Mouse (Mus musculus) MEL (cell line): ENCODE results near the gene Serinc2. TPM values are rescaled to one million over a fixed set of nuclear protein-coding genes. Genes with fewer than 3 reads are reported as not detected.

Experiments
- DNase-seq: peaks from one replicate; pipeline ENCODE4 v3.0.0; 2011; ENCODE audit warnings: low read depth, low spot score
- H3K27ac ChIP-seq: 2 replicates; pipeline ENCODE4 v1.5.1; 2012; ENCODE audit warnings: low read depth, mild to moderate bottlenecking, control low read depth, low read length, moderate library complexity; ENCODE audit not compliant: control insufficient read depth
- H3K27me3 ChIP-seq, 2 experiments: fragments of 150-350 bp in 1 of 2; sonication (generic) in 1 of 2; 2 replicates each; pipeline ENCODE4 v1.6.1; 2012; ENCODE audit warnings: low read length in 2 of 2, mild to moderate bottlenecking in 2 of 2, improper control_type of control experiment in 1 of 2, moderate library complexity in 1 of 2; ENCODE audit not compliant: insufficient read depth in 2 of 2, control insufficient read depth in 1 of 2
- H3K36me3 ChIP-seq, 2 experiments: 2 replicates each; pipeline ENCODE4 v1.6.1; 2012 to 2014; ENCODE audit warnings: low read length in 2 of 2, improper control_type of control experiment in 1 of 2, inconsistent platforms in 1 of 2, mild to moderate bottlenecking in 1 of 2; ENCODE audit not compliant: insufficient read depth in 2 of 2, control insufficient read depth in 1 of 2
- H3K4me1 ChIP-seq, 2 experiments: fragments of 150-350 bp in 1 of 2; sonication (generic) in 1 of 2; 2 replicates each; pipeline ENCODE4 v1.6.1; 2012; ENCODE audit warnings: low read length in 2 of 2, improper control_type of control experiment in 1 of 2, mild to moderate bottlenecking in 1 of 2; ENCODE audit not compliant: insufficient read depth in 2 of 2, control insufficient read depth in 1 of 2
- H3K4me3 ChIP-seq, 2 experiments: fragments of 150-350 bp in 1 of 2; sonication (generic) in 1 of 2; 2 replicates each; pipeline ENCODE4 v1.5.1; 2012; ENCODE audit warnings: low read depth in 2 of 2, low read length in 2 of 2, mild to moderate bottlenecking in 2 of 2, moderate library complexity in 2 of 2, control low read depth in 1 of 2, improper control_type of control experiment in 1 of 2; ENCODE audit not compliant: control insufficient read depth in 1 of 2, insufficient read depth in 1 of 2
- H3K79me2 ChIP-seq: 2 replicates; pipeline ENCODE4 v1.6.1; 2012; ENCODE audit warnings: mild to moderate bottlenecking, low read length, moderate library complexity; ENCODE audit not compliant: control insufficient read depth, poor library complexity, insufficient read depth
- H3K9ac ChIP-seq: 2 replicates; pipeline ENCODE4 v1.6.1; 2012; ENCODE audit warnings: low read depth, mild to moderate bottlenecking, control low read depth, low read length, moderate library complexity; ENCODE audit not compliant: control insufficient read depth, poor library complexity, severe bottlenecking
- H3K9me3 ChIP-seq: fragments of 150-350 bp; sonication (generic); replicated peaks from 2 replicates; pipeline ENCODE4 v1.6.1; 2012; ENCODE audit warnings: mild to moderate bottlenecking, low read length, improper control_type of control experiment, moderate library complexity; ENCODE audit not compliant: insufficient read depth
- BHLHE40 ChIP-seq: IDR thresholded peaks from 2 replicates; pipeline ENCODE4 v1.6.1; 2012; ENCODE audit warnings: low read depth, mild to moderate bottlenecking, inconsistent platforms, low read length, improper control_type of control experiment, borderline replicate concordance
- CHD2 ChIP-seq: IDR thresholded peaks from 2 replicates; pipeline ENCODE4 v1.6.1; 2011; ENCODE audit warnings: low read length, improper control_type of control experiment
- CTCF ChIP-seq, 3 experiments: IDR thresholded peaks in 2 of 3; conservative IDR thresholded peaks in 1 of 3; 2 replicates each; pipeline ENCODE4 v1.5.1; 2011 to 2012; ENCODE audit warnings: low read length in 3 of 3, low read depth in 2 of 3, mild to moderate bottlenecking in 2 of 3, improper control_type of control experiment in 1 of 3, inconsistent platforms in 1 of 3, mixed read lengths in 1 of 3, moderate library complexity in 1 of 3; ENCODE audit not compliant: control insufficient read depth in 1 of 3, insufficient read depth in 1 of 3, poor library complexity in 1 of 3, severe bottlenecking in 1 of 3
- ELF1 ChIP-seq: IDR thresholded peaks from 2 replicates; pipeline ENCODE4 v1.6.1; 2014; ENCODE audit warnings: low read depth, mild to moderate bottlenecking, inconsistent platforms, low read length, improper control_type of control experiment, moderate library complexity
- EP300 ChIP-seq, 2 experiments: IDR thresholded peaks; 2 replicates each; pipeline ENCODE4 v1.6.1; 2011; ENCODE audit warnings: improper control_type of control experiment in 2 of 2, low read length in 2 of 2, low read depth in 1 of 2, mild to moderate bottlenecking in 1 of 2
- ETS1 ChIP-seq: IDR thresholded peaks from 2 replicates; pipeline ENCODE4 v1.6.1; 2012; ENCODE audit warnings: low read depth, mild to moderate bottlenecking, inconsistent platforms, low read length, improper control_type of control experiment, moderate library complexity
- GABPA ChIP-seq: IDR thresholded peaks from 2 replicates; pipeline ENCODE4 v1.6.1; 2012; ENCODE audit warnings: low read depth, mild to moderate bottlenecking, inconsistent platforms, low read length, improper control_type of control experiment, moderate library complexity
- HCFC1 ChIP-seq: IDR thresholded peaks from 2 replicates; pipeline ENCODE4 v1.6.1; 2012; ENCODE audit warnings: low read depth, mild to moderate bottlenecking, inconsistent platforms, low read length, improper control_type of control experiment, moderate library complexity
- KAT2A ChIP-seq: conservative IDR thresholded peaks from 2 replicates; pipeline ENCODE4 v1.6.1; 2012; ENCODE audit warnings: low read depth, low read length, improper control_type of control experiment, inconsistent platforms
- MAFK ChIP-seq: IDR thresholded peaks from 2 replicates; pipeline ENCODE4 v1.6.1; 2011; ENCODE audit warnings: low read depth, mild to moderate bottlenecking, low read length, improper control_type of control experiment, borderline replicate concordance
- MAX ChIP-seq: IDR thresholded peaks from 2 replicates; pipeline ENCODE4 v1.6.1; 2011; ENCODE audit warnings: low read length, improper control_type of control experiment
- MAZ ChIP-seq: IDR thresholded peaks from 2 replicates; pipeline ENCODE4 v1.6.1; 2012; ENCODE audit warnings: low read depth, mild to moderate bottlenecking, inconsistent platforms, low read length, improper control_type of control experiment
- MEF2A ChIP-seq: IDR thresholded peaks from 2 replicates; pipeline ENCODE4 v1.6.1; 2014; ENCODE audit warnings: low read depth, mild to moderate bottlenecking, inconsistent platforms, low read length, improper control_type of control experiment; ENCODE audit not compliant: poor library complexity, insufficient replicate concordance, severe bottlenecking; ENCODE audit errors: extremely low read depth
- MYB ChIP-seq: IDR thresholded peaks from 2 replicates; pipeline ENCODE4 v1.6.1; 2011; ENCODE audit warnings: mild to moderate bottlenecking, low read depth, low read length, improper control_type of control experiment
- NRF1 ChIP-seq: IDR thresholded peaks from 2 replicates; pipeline ENCODE4 v1.6.1; 2014; ENCODE audit warnings: low read depth, mild to moderate bottlenecking, inconsistent platforms, low read length, improper control_type of control experiment, moderate library complexity; ENCODE audit not compliant: poor library complexity, insufficient read depth, severe bottlenecking
- POLR2A ChIP-seq, 2 experiments: IDR thresholded peaks; 2 replicates each; pipeline ENCODE4 v1.6.1; 2011 to 2012; ENCODE audit warnings: low read length in 2 of 2, mild to moderate bottlenecking in 2 of 2, control low read depth in 1 of 2, improper control_type of control experiment in 1 of 2, low read depth in 1 of 2, moderate library complexity in 1 of 2; ENCODE audit not compliant: control insufficient read depth in 1 of 2, insufficient read depth in 1 of 2, poor library complexity in 1 of 2
- POLR2AphosphoS5 ChIP-seq: IDR thresholded peaks from 2 replicates; pipeline ENCODE4 v1.6.1; 2012; ENCODE audit warnings: low read depth, borderline replicate concordance, mild to moderate bottlenecking, inconsistent platforms, low read length, moderate library complexity, mixed read lengths
- SIN3A ChIP-seq: IDR thresholded peaks from 2 replicates; pipeline ENCODE4 v1.6.1; 2012; ENCODE audit warnings: low read length, improper control_type of control experiment, inconsistent platforms
- TAL1 ChIP-seq: IDR thresholded peaks from 2 replicates; pipeline ENCODE4 v1.6.1; 2012; ENCODE audit warnings: mild to moderate bottlenecking, inconsistent platforms, low read length, moderate library complexity, mixed read lengths
- UBTF ChIP-seq: IDR thresholded peaks from 2 replicates; pipeline ENCODE4 v1.6.1; 2012; ENCODE audit warnings: low read depth, mild to moderate bottlenecking, inconsistent platforms, low read length, improper control_type of control experiment, moderate library complexity, borderline replicate concordance; ENCODE audit not compliant: insufficient read depth
- ZC3H11A ChIP-seq: IDR thresholded peaks from 2 replicates; pipeline ENCODE4 v1.6.1; 2012; ENCODE audit warnings: low read depth, mild to moderate bottlenecking, inconsistent platforms, low read length, improper control_type of control experiment
- ZKSCAN1 ChIP-seq: IDR thresholded peaks from 2 replicates; pipeline ENCODE4 v1.6.1; 2012; ENCODE audit warnings: low read depth, mild to moderate bottlenecking, inconsistent platforms, low read length, improper control_type of control experiment, moderate library complexity
- polyA plus RNA-seq, 2 experiments: library from polyadenylated mRNA; stranded (reverse) in 1 of 2; unstranded in 1 of 2; fragments of >175 nt in 1 of 2; fragments of >200 nt in 1 of 2; gene quantifications; 2 replicates each; pipeline versions ENCODE4 v1.2.1 to v1.2.4; 2012; ENCODE audit warnings: low replicate concordance in 2 of 2, low read depth in 1 of 2; ENCODE audit not compliant: insufficient read length in 2 of 2, insufficient read depth in 1 of 2, missing spikeins in 1 of 2
- total RNA-seq: library from RNA; depleted of rRNA; stranded (reverse); fragments of 300-350 nt; gene quantifications from 2 replicates; pipeline ENCODE4 v1.2.3, GENCODE M21; 2012

Serinc2 gene
- total and polyA plus RNA-seq, 3 experiments = 0.21 TPM; not detected in 2

DNA sequence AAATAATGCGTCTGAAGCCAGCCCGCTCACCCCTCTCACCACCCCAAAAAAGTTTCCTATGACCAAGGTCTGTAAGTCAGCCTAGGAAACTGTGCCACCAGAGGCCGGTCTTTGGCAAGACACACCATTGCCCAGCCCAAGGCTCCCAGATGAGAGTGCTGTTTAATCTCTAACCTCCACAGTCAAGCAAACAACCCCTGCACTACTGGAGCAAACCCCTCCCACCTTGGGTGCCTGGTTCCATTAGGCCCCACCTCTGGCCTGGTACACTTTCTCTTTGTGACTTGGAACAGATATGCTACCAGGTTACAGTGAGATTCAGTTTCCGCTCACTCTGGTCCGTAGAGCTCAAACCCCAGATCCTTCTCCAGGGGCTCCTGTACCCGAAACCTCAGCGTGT is 11.9 kb downstream of the Serinc2 start:
- no peak overlapping the region for H3K4me3 ChIP-seq
- TF ChIP-seq HCFC1 (no peak), BHLHE40 (no peak), POLR2AphosphoS5 (no peak), MEF2A (no peak), ZC3H11A (no peak), UBTF (no peak), KAT2A (no peak), EP300 (IDR thresholded peaks at IDR 0.05; ENCODE audit: low read depth in 1 of 2, low read length in 2 of 2) (no peak), ZKSCAN1 (no peak), MYB (no peak), ETS1 (no peak), NRF1 (no peak), MAX (no peak), CTCF (IDR thresholded peaks at IDR 0.05 in 2 of 3, conservative IDR thresholded peaks at IDR 0.05 in 1 of 3; ENCODE audit: control insufficient read depth in 1 of 3, insufficient read depth in 1 of 3, low read depth in 2 of 3, low read length in 3 of 3, poor library complexity in 1 of 3, severe bottlenecking in 1 of 3) (no peak), CHD2 (no peak), ELF1 (no peak)
- TF ChIP-seq, all 39 proteins: peak for 0
- no peaks in the 10 kb centered on the region for H3K79me2 ChIP-seq
- no peaks in the 10 kb centered on the region for H3K9me3 ChIP-seq
- no peaks in the 10 kb centered on the region for H3K36me3 ChIP-seq
- no peak overlapping the region for H3K27ac ChIP-seq
- H3K4me1 ChIP-seq = peaks cover 0 to 7% of the 10 kb centered on the region in 2 experiments; a peak in 2 of 4 replicates
- DNase-seq = no peak
- no peak overlapping the region for H3K9ac ChIP-seq
- H3K27me3 ChIP-seq = no peaks in the 10 kb centered on the region

DNA sequence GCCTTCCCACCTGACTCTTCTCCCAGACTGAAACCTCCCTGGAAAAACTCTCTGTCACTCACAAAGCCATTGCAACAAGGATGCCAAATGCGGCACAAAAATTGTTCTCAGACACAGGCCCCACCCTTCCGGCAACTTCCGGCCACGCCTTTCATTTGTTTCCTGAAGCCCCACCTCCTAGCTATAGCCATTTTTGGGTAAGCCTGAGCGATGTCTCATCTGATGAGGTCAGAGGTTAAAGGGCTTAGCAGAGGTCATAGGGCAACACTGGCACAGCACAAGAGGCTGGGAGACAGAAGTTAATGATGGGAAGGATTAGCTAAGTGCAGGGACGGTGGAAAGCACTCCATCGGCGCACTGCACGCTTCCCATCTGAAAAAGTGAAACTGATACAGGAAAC is 12.4 kb downstream of the Serinc2 start:
- TF ChIP-seq NRF1 = no peak
- no peak for TF ChIP-seq ETS1
- no peak for TF ChIP-seq MYB
- no peak for TF ChIP-seq SIN3A
- TF ChIP-seq CHD2 = no peak
- no peak for TF ChIP-seq GABPA
- no peak for TF ChIP-seq MAZ
- no peak for TF ChIP-seq CTCF (IDR thresholded peaks at IDR 0.05 in 2 of 3, conservative IDR thresholded peaks at IDR 0.05 in 1 of 3; ENCODE audit: control insufficient read depth in 1 of 3, insufficient read depth in 1 of 3, low read depth in 2 of 3, low read length in 3 of 3, poor library complexity in 1 of 3, severe bottlenecking in 1 of 3)
- no peak for TF ChIP-seq KAT2A
- no peak for TF ChIP-seq MEF2A
- TF ChIP-seq EP300 (IDR thresholded peaks at IDR 0.05; ENCODE audit: low read depth in 1 of 2, low read length in 2 of 2) = no peak
- TF ChIP-seq TAL1 = no peak
- no peak for TF ChIP-seq POLR2A (IDR thresholded peaks at IDR 0.05; ENCODE audit: control insufficient read depth in 1 of 2, insufficient read depth in 1 of 2, low read depth in 1 of 2, low read length in 2 of 2, poor library complexity in 1 of 2)
- no peak for TF ChIP-seq MAFK
- DNase-seq = peak; percentile 23
- Histone ChIP-seq H3K27ac (no peak overlapping the region), H3K36me3 (no peaks in the 10 kb centered on the region), H3K9ac (no peak overlapping the region), H3K4me3 (no peak overlapping the region), H3K9me3 (no peaks in the 10 kb centered on the region), H3K79me2 (no peaks in the 10 kb centered on the region), H3K4me1 (peaks cover 0 to 7% of the 10 kb centered on the region in 2 experiments; a peak in 2 of 4 replicates), H3K27me3 (no peaks in the 10 kb centered on the region)
